Mouse (Mus musculus): ENCODE measurements at regions not wholly inside any gene's neighbourhood (a gene's known extent, or its start where the extent isn't known, plus 50 kb on each side); places are given as distances from the start of the nearest gene placed in this dataset.
A peak's percentile ranks its signal among the peaks of the same experiment; 100 is the strongest.

GRCm38 (mm10) chr2:74349809-74350208 lies 229.4 kb downstream of the Lnpk start:
- DNase-seq, result peak in 1 of 2 experiments; percentile 6

GRCm38 (mm10) chr2:74306301-74306700 lies 272.9 kb downstream of the Lnpk start:
- no peak for DNase-seq

GRCm38 (mm10) chr2:74300885-74301451 lies 278.3 kb downstream of the Lnpk start:
- DNase-seq, result peak in 1 of 2 experiments; percentile 9

- DNase-seq, result peak; percentile 78 to 84
Measured at GRCm38 (mm10) chr2:74300366-74300791, 278.9 kb downstream of the Lnpk start.

- no peak for DNase-seq
Measured at GRCm38 (mm10) chr2:74292641-74293040, 286.6 kb downstream of the Lnpk start.

- DNase-seq, result no peak
Measured at GRCm38 (mm10) chr2:74291416-74292396, 287.5 kb downstream of the Lnpk start.

GRCm38 (mm10) chr2:74285624-74286023 lies 293.6 kb downstream of the Lnpk start:
- DNase-seq, result no peak

GRCm38 (mm10) chr2:74264963-74265362 lies 314.3 kb downstream of the Lnpk start:
- DNase-seq, result no peak

- peak in 1 of 2 experiments; percentile 2 for DNase-seq
Measured at GRCm38 (mm10) chr2:74257034-74257781, 322.0 kb downstream of the Lnpk start.

GRCm38 (mm10) chr2:74247521-74247920 lies 331.7 kb downstream of the Lnpk start:
- DNase-seq, result no peak

- DNase-seq, result no peak
Measured at GRCm38 (mm10) chr2:74246631-74247030, 332.6 kb downstream of the Lnpk start.

- DNase-seq, result no peak
Measured at GRCm38 (mm10) chr2:74244203-74244602, 333.1 kb upstream of the Atp5g3 start.

GRCm38 (mm10) chr2:74243801-74244200 lies 332.7 kb upstream of the Atp5g3 start:
- peak in 1 of 2 experiments; percentile 3 for DNase-seq

- no peak for DNase-seq
Measured at GRCm38 (mm10) chr2:74239586-74239985, 328.5 kb upstream of the Atp5g3 start.

- DNase-seq, result no peak
Measured at GRCm38 (mm10) chr2:74217437-74217836, 306.3 kb upstream of the Atp5g3 start.

- DNase-seq, result no peak
Measured at GRCm38 (mm10) chr2:74210210-74210609, 299.1 kb upstream of the Atp5g3 start.

GRCm38 (mm10) chr2:74209421-74209917 lies 298.3 kb upstream of the Atp5g3 start:
- no peak for DNase-seq

GRCm38 (mm10) chr2:74207440-74207839 lies 296.3 kb upstream of the Atp5g3 start:
- DNase-seq, result no peak

GRCm38 (mm10) chr2:74202776-74203175 lies 291.6 kb upstream of the Atp5g3 start:
- no peak for DNase-seq

- DNase-seq, result peak in 1 of 2 experiments; percentile 9
Measured at GRCm38 (mm10) chr2:74201608-74202323, 290.6 kb upstream of the Atp5g3 start.

- peak; percentile 10 to 37 for DNase-seq
Measured at GRCm38 (mm10) chr2:74199550-74199949, 288.4 kb upstream of the Atp5g3 start.

Measured in kidney, postnatal 4 days (tissue).